Mouse (Mus musculus) bone marrow, adult 2 months (tissue): ENCODE data around the gene Racgap1.

Experiments used
- CTCF ChIP-seq: fragments of 200-500 bp; IDR thresholded peaks from 2 replicates; pipeline ENCODE4 v1.5.1; 2011; ENCODE audit warnings: low read length, control low read depth; ENCODE audit not compliant: control insufficient read depth, insufficient read depth
- POLR2A ChIP-seq: fragments of 200-500 bp; IDR thresholded peaks from 2 replicates; pipeline ENCODE4 v1.6.1; 2011; ENCODE audit warnings: low read depth, mild to moderate bottlenecking, control low read depth, low read length, borderline replicate concordance; ENCODE audit not compliant: control insufficient read depth

- TF ChIP-seq CTCF: no peak
- no peak for TF ChIP-seq POLR2A
Measured at GRCm38 (mm10) chr15:99671783-99672182, 20.3 kb upstream of the Racgap1 start.
